Comparison of ENCODE assay signal across 9 mouse cellular contexts in the genomic region with DNA sequence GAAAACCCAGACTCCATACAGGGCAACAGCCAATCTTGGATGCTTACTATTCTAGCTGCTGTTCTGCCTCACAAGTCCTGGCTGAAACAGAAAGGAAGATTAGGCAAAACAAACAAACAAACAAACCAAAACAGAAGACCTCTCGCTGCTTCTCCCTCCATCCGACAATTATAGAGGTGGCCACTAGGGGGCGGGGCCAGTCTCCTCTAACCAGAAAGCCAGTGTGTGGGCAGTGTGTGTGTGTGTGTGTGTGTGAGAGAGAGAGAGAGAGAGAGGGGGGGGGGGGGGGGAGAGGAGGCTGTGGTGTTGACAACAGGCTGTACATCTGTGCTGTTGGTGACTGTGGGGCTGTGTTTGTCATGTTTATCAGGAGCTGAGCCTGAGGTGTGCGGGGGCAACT. TPM values are rescaled to one million over a fixed set of nuclear protein-coding genes. Genes with fewer than 3 reads are reported as not detected.
DNase-seq lines count a peak whose midpoint lies in the region; ATAC-seq lines count a peak whose summit lies in the region.
"Had no signal": no experiment of that assay in that cellular context is flagged by ENCODE, and none has a peak within 500 bp of the region (broad histone marks: within the 10 kb centered on the region; RNA-seq: fewer than 3 reads in every experiment).

No protein-coding gene starts in this region.

- H3K27ac ChIP-seq in liver, embryonic 12.5 days = no peak overlapping the region
- H3K27ac ChIP-seq in limb, embryonic 10.5 days = no peak overlapping the region

- no peaks in the 10 kb centered on the region for H3K36me3 ChIP-seq in liver, embryonic 12.5 days
- no peaks in the 10 kb centered on the region for H3K36me3 ChIP-seq in limb, embryonic 10.5 days

- no peak overlapping the region for H3K4me2 ChIP-seq in liver, embryonic 12.5 days

- H3K27me3 ChIP-seq in liver, embryonic 12.5 days (replicated peaks) = peaks cover 100% of the 10 kb centered on the region
- peaks cover 100% of the 10 kb centered on the region for H3K27me3 ChIP-seq in limb, embryonic 10.5 days (ENCODE audit: low read depth, poor library complexity, severe bottlenecking)

- 17% methylated on average over 4 of the region's 4 CpGs for WGBS in liver, embryonic 12.5 days (ENCODE audit: insufficient replicate concordance)
- WGBS in limb, embryonic 10.5 days = 17% methylated on average over 4 of the region's 4 CpGs

- ATAC-seq in liver, embryonic 12.5 days = no peak

- 0 out of 2 replicates have a peak, but pooled peaks cover 11% of the 10 kb centered on the region for H3K4me1 ChIP-seq in liver, embryonic 12.5 days
- H3K4me1 ChIP-seq in limb, embryonic 10.5 days = peaks cover 27% of the 10 kb centered on the region

- no peak overlapping the region for H3K9ac ChIP-seq in liver, embryonic 12.5 days

- peak; percentile 59 for DNase-seq in liver
- peak; percentile 76 for DNase-seq in NIH3T3 (ENCODE audit: low read depth)
- DNase-seq in cerebellum, adult 9-10 months = peak; percentile 69
- DNase-seq in heart, postnatal 4 days = peak; percentile 71
- peak; percentile 81 for DNase-seq in limb, embryonic 10.5 days (ENCODE audit: low spot score)
- peak; percentile 54 for DNase-seq in retina, adult 2 months (ENCODE audit: low read depth, low spot score)
- DNase-seq in urinary bladder, adult 2 months (ENCODE audit: low spot score) = no peak

- no peaks in the 10 kb centered on the region for H3K9me3 ChIP-seq in liver, embryonic 12.5 days (replicated peaks)
- no peaks in the 10 kb centered on the region for H3K9me3 ChIP-seq in limb, embryonic 10.5 days (replicated peaks)

- no peak overlapping the region for H3K4me3 ChIP-seq in liver, embryonic 12.5 days
- H3K4me3 ChIP-seq in limb, embryonic 10.5 days = no peak overlapping the region

RNA-seq across cellular contexts. Expression of a gene that starts 2.0 kb away (rescaled TPM):
- not detected in 2 replicates for polyA plus RNA-seq in liver, embryonic 12.5 days (2016; fragmentation: Nextera tagmentation; extraction: Ambion mirVana)
- total RNA-seq in heart, postnatal 4 days (2021) = not detected
- not detected in 2 replicates for polyA plus RNA-seq in limb, embryonic 10.5 days (2016; fragmentation: Nextera tagmentation; extraction: Ambion mirVana)
- not detected in 2 replicates for polyA plus RNA-seq in urinary bladder, adult 2 months (2012; rRNA removed)
- polyA plus RNA-seq: lung, embryonic 16.5 days had no signal

RNA-seq across cellular contexts. Expression of a gene that starts 9.7 kb away (rescaled TPM):
- 0.29 and 0.36 TPM in 2 replicates for polyA plus RNA-seq in liver, embryonic 12.5 days (2016; fragmentation: Nextera tagmentation; extraction: Ambion mirVana)
- not detected for total RNA-seq in heart, postnatal 4 days (2021)
- polyA plus RNA-seq in limb, embryonic 10.5 days (2016; fragmentation: Nextera tagmentation; extraction: Ambion mirVana) = not detected in 2 replicates
- not detected in 2 replicates for polyA plus RNA-seq in urinary bladder, adult 2 months (2012; rRNA removed)
- polyA plus RNA-seq: lung, embryonic 16.5 days had no signal

RNA-seq across cellular contexts. Expression of a gene that starts 40.2 kb away (rescaled TPM):
- not detected in 2 replicates for polyA plus RNA-seq in liver, embryonic 12.5 days (2016; fragmentation: Nextera tagmentation; extraction: Ambion mirVana)
- total RNA-seq in heart, postnatal 4 days (2021) = not detected
- polyA plus RNA-seq in limb, embryonic 10.5 days (2016; fragmentation: Nextera tagmentation; extraction: Ambion mirVana) = not detected in 2 replicates
- 0.03 and 0.13 TPM in 2 replicates for polyA plus RNA-seq in urinary bladder, adult 2 months (2012; rRNA removed)
- polyA plus RNA-seq: lung, embryonic 16.5 days had no signal

RNA-seq across cellular contexts. Expression of a gene that starts 40.4 kb away (rescaled TPM):
- polyA plus RNA-seq in liver, embryonic 12.5 days (2016; fragmentation: Nextera tagmentation; extraction: Ambion mirVana) = not detected in 2 replicates
- not detected for total RNA-seq in heart, postnatal 4 days (2021)
- polyA plus RNA-seq in limb, embryonic 10.5 days (2016; fragmentation: Nextera tagmentation; extraction: Ambion mirVana) = not detected in 2 replicates
- 0.01 TPM in 1 of 2 replicates, not detected in the other for polyA plus RNA-seq in urinary bladder, adult 2 months (2012; rRNA removed)

RNA-seq across cellular contexts. Expression of a gene that starts 56.5 kb away (rescaled TPM):
- 2.9 and 3.0 TPM in 2 replicates for polyA plus RNA-seq in liver, embryonic 12.5 days (2016; fragmentation: Nextera tagmentation; extraction: Ambion mirVana)
- under 1 TPM; 0.18 to 0.26 TPM for total RNA-seq in heart, postnatal 4 days (2021)
- polyA plus RNA-seq in limb, embryonic 10.5 days (2016; fragmentation: Nextera tagmentation; extraction: Ambion mirVana) = 0.08 and 0.11 TPM in 2 replicates
- 0.16 and 0.21 TPM in 2 replicates for polyA plus RNA-seq in urinary bladder, adult 2 months (2012; rRNA removed)
